Mouse (Mus musculus): ENCODE measurements at regions not wholly inside any gene's neighbourhood (a gene's known extent, or its start where the extent isn't known, plus 50 kb on each side); places are given as distances from the start of the nearest gene placed in this dataset.

GRCm38 (mm10) chr3:148343633-148344361, 646.6 kb downstream of the Adgrl2 start:
- TF ChIP-seq GATA1 (IDR thresholded peaks at IDR 0.05; ENCODE audit: borderline replicate concordance, low read length), result no peak
- no peak for TF ChIP-seq FLI1 (IDR thresholded peaks at IDR 0.05; ENCODE audit: low read length)

All from megakaryocyte, embryonic 14.5 days (primary cell).